Mouse (Mus musculus) retina, postnatal 7 days (tissue): Measurements from ENCODE around the gene Tnfrsf14.

ENCODE experiments used
- DNase-seq: peaks from one replicate; pipeline ENCODE4 v3.0.0-alpha.2; 2012; ENCODE audit warnings: low read depth, low spot score

Tnfrsf14 gene

DNA sequence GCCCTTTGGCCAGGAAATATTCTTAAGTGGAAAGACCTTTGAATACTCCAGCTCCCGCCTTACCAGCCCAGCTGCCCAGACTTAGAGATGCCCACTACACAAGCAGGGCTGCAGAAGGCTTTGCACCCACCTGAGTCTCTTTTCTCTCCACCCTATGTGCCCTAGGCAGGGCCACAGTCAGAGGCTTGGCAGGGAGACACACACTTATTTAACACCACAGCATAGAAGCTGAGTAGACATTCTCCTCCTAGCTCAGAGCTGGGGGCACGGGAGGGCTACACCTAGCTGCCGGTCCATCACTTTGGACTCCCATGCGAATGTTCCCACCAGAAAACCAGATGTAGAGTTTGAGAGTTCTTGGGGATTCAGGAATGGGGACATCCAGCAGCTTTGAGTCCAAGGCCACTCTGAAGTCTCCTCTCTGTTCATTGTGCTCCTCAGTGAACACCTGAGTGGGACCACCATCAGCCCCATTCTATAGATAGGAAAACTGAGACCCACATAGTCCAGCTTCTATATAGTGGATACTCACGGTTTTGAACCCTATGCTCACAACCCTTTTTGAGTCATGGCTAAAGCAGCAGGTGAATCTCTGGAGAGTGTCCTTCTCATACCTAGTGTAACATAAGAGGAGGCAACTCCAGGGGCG lies 20.7 kb upstream of the Tnfrsf14 start:
- DNase-seq, result no peak

- DNase-seq, result no peak
Measured at GRCm38 (mm10) chr4:154948066-154948939, 19.9 kb upstream of the Tnfrsf14 start.

- no peak for DNase-seq
Measured at GRCm38 (mm10) chr4:154946319-154946718, 18.0 kb upstream of the Tnfrsf14 start.

DNA sequence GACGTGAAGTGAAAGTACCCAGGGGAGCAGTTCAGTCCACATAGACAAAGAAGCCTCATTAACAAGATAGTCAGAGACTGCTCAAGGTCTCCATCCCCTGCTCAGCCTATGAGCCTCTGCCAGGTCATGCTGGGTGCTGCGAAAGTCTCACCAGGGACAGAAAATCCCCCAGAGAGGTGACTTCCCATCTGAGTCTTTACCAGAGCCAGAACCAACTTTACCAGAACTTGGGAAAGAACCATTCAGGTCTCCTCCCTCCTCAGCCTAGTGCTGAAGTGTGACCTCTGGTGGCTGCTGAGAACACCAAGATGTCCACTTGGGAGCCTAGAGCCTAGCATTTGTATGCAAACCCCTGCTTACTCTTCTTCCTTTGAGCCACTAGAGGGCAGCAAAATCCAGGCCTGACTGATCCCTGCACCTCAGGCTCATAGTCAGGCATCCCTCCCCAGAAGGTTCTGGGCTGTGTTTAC lies 15.8 kb upstream of the Tnfrsf14 start:
- DNase-seq, result peak; percentile 88

GRCm38 (mm10) chr4:154943323-154944039 lies 15.1 kb upstream of the Tnfrsf14 start:
- no peak for DNase-seq

- DNase-seq, result no peak
Measured at GRCm38 (mm10) chr4:154942632-154943322, 14.4 kb upstream of the Tnfrsf14 start.

GRCm38 (mm10) chr4:154941831-154942230 lies 13.5 kb upstream of the Tnfrsf14 start:
- no peak for DNase-seq

GRCm38 (mm10) chr4:154940156-154940555 lies 11.8 kb upstream of the Tnfrsf14 start:
- no peak for DNase-seq

DNA sequence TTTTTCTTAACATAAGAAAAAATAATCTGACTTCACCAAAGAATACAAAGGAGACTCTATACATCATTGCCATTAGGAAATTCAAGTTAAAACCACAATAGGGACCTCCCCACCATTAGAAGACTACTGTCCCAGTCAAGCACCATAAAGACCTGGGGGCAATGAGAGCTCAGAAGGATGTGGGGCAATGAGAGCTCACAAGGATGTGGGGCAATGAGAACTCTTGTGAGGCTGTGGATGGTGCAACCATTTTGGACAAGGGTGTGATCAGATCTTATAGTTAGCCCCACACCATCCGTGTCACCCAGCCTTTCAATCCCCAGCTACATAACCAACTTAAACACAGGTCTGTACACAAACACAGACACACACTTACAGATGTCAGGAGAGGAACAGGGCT lies 9.4 kb upstream of the Tnfrsf14 start:
- no peak for DNase-seq

- DNase-seq, result no peak
Measured at GRCm38 (mm10) chr4:154936542-154937255, 8.3 kb upstream of the Tnfrsf14 start.

DNA sequence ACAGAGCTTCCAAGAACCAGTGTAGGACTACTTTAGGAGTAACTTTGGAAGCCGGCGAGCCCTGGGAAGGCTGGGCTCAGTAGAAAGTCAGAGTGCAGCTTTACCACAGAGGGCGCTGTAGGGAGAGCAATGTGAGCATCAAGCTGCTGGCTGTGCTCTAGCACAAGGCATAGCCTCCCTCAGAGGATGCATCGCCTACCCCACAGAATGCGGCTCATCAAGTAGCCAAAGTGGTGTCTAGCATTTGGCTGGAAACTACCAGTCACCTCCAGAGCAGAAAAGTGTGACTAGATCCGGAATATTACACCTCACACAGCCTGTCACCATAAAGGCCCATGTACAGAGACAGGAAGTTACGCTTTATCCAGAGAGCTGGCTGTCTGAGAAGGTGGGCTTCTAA lies 7.4 kb upstream of the Tnfrsf14 start:
- no peak for DNase-seq

DNA sequence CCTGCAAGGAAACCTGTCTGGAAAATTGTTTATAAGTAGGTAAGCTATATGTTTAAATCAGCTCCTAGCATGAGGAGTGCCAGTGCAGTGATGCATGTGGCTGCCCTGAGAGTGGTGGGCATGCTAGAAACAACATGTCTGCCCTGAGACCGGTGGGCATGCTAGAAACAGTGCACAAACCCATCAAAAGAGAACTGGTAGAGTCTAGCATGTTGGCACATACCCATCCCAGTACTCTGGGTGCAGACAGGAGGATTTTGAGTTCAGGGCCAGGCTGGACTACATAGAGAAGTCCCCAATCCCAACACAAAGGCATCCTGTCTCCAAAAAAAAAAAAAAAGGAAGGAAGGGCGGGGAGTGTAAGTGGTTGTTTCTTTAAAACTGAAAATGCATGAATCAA lies 6.4 kb upstream of the Tnfrsf14 start:
- DNase-seq, result no peak

- no peak for DNase-seq
Measured at GRCm38 (mm10) chr4:154933306-154933907, 5.0 kb upstream of the Tnfrsf14 start.

DNA sequence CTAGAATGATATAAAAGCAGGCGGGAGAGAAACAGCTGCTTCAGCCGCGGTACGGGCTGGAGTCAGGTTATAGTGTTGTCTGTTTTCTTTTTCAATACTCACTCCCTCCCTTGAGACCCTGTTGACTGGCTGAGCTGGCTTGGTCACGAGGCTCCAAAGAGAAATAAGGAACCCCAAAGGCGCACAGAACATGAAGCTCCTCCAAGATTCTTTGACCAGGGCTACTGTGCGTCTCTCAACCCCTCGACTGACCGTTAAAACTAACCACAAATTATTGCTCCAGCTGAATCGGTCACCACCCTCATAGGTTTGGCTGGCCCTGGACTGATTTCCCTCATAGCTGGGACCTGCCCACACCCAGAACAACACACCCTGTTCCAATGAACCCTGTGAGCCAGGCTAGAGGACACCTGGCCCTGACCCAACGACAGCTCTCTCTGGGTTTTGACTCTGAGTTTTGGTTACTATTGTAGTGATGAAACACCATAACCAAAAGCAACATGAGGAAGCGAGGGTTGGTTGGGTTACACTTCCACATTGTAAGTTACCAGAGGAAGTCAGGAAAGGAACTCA lies 811 bp upstream of the Tnfrsf14 start:
- no peak for DNase-seq

- no peak for DNase-seq
Measured at GRCm38 (mm10) chr4:154927899-154928337, 445 bp downstream of the Tnfrsf14 start.

- DNase-seq, result no peak
Measured at GRCm38 (mm10) chr4:154926969-154927898, 1.1 kb downstream of the Tnfrsf14 start.

DNA sequence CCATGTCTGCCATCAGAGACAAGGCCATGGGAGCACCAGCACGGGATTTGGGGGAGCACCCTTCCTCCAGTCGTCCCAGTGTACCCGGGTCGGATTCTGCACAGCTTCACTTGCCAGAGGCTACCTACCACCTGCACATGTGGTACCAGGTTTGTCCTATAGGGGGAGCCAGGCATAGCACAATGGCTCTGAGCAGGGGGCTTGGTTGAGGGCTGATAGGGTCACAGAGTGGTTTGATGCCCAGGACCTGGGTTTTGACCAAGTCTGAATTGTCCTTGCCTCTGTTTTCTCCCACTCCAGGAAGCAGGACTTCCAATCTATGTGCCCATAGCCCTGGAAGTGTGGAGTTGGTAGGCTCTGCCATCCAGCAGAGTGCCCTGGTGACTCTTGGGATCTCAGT lies 3.0 kb downstream of the Tnfrsf14 start:
- DNase-seq, result no peak

DNA sequence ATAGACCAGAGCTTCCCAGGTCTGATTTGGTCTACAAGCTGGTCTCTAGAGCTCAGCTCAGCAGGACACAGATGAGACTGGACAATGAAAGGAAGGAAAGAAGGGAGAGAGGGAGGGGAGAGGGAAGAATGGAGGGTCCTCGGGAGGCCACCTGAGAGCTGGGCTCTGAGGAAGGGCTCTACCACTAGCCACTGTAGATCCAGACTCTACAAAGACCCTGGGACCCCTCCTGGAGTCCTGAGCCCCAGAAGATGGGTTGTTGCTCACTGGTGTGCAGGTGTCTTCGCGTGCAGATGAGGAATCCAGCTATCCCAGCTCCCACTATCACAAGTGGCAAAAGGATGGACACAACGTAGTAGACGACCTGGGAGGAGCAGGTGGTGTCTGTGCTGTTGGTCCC lies 5.4 kb downstream of the Tnfrsf14 start:
- no peak for DNase-seq

- DNase-seq, result no peak
Measured at GRCm38 (mm10) chr4:154922291-154922690, 6.1 kb downstream of the Tnfrsf14 start.
